ENCODE assay signal across 19 mouse cellular contexts in genomic region chr9:121959966-121960635, GRCm38 (mm10). TPM values are rescaled to one million over a fixed set of nuclear protein-coding genes. Genes with fewer than 3 reads are reported as not detected.
DNase-seq lines count a peak whose midpoint lies in the region; ATAC-seq and TF ChIP-seq lines count a peak whose summit lies in the region.
"Had no signal": no experiment of that assay in that cellular context is flagged by ENCODE, and none has a peak within 500 bp of the region (broad histone marks: within the 10 kb centered on the region; RNA-seq: fewer than 3 reads in every experiment).

No protein-coding gene starts in this region.

- H3K27ac ChIP-seq in hindbrain, embryonic 13.5 days = no peak overlapping the region
- H3K27ac ChIP-seq in hindbrain, embryonic 12.5 days = no peak overlapping the region
- H3K27ac ChIP-seq in brown adipose tissue, adult 24 weeks (replicated peaks; ENCODE audit: low read depth, low read length) = peak overlapping the region; percentile 23
- H3K27ac ChIP-seq in limb, embryonic 15.5 days = peak overlapping the region; percentile 67
- no peak overlapping the region for H3K27ac ChIP-seq in thymus, adult 2 months (ENCODE audit: control insufficient read depth, insufficient read depth, low read length)
- H3K27ac ChIP-seq: kidney, postnatal 0 days; liver, embryonic 12.5 days; neural tube, embryonic 15.5 days; stomach, postnatal 0 days had no signal

- TF ChIP-seq CTCF in thymus, adult 2 months (IDR thresholded peaks at IDR 0.05; ENCODE audit: borderline replicate concordance, control insufficient read depth, extremely low read depth, insufficient read depth, low read length, poor library complexity) = no peak

- no peak overlapping the region for H3K4me3 ChIP-seq in hindbrain, embryonic 13.5 days
- no peak overlapping the region for H3K4me3 ChIP-seq in hindbrain, embryonic 12.5 days
- H3K4me3 ChIP-seq in brown adipose tissue, adult 24 weeks (ENCODE audit: insufficient read depth, low read depth, low read length) = no peak overlapping the region
- no peak overlapping the region for H3K4me3 ChIP-seq in limb, embryonic 15.5 days
- no peak overlapping the region for H3K4me3 ChIP-seq in thymus, adult 2 months (ENCODE audit: control insufficient read depth, insufficient read depth, low read length)
- H3K4me3 ChIP-seq: liver, embryonic 12.5 days; neural tube, embryonic 15.5 days had no signal

- H3K27me3 ChIP-seq in hindbrain, embryonic 13.5 days = no peaks in the 10 kb centered on the region
- H3K27me3 ChIP-seq in hindbrain, embryonic 12.5 days = no peaks in the 10 kb centered on the region
- no peaks in the 10 kb centered on the region for H3K27me3 ChIP-seq in limb, embryonic 15.5 days
- H3K27me3 ChIP-seq in thymus, adult 2 months (ENCODE audit: control insufficient read depth, insufficient read depth, low read length) = no peaks in the 10 kb centered on the region
- H3K27me3 ChIP-seq: liver, embryonic 12.5 days; neural tube, embryonic 15.5 days had no signal

- 53% methylated on average over 7 of the region's 7 CpGs for WGBS in hindbrain, embryonic 13.5 days
- WGBS in hindbrain, embryonic 12.5 days = 39% methylated on average over 7 of the region's 7 CpGs
- 29% methylated on average over 7 of the region's 7 CpGs for WGBS in limb, embryonic 15.5 days
- WGBS in thymus, adult 2 months = 96% methylated on average over 7 of the region's 7 CpGs

- H3K9me3 ChIP-seq in hindbrain, embryonic 13.5 days = no peaks in the 10 kb centered on the region
- H3K9me3 ChIP-seq in hindbrain, embryonic 12.5 days (replicated peaks) = no peaks in the 10 kb centered on the region
- H3K9me3 ChIP-seq in limb, embryonic 15.5 days = no peaks in the 10 kb centered on the region
- H3K9me3 ChIP-seq: liver, embryonic 12.5 days; neural tube, embryonic 15.5 days had no signal

- H3K36me3 ChIP-seq in hindbrain, embryonic 13.5 days = no peaks in the 10 kb centered on the region
- H3K36me3 ChIP-seq in hindbrain, embryonic 12.5 days = no peaks in the 10 kb centered on the region
- 0 out of 2 replicates have a peak, but pooled peaks cover 3% of the 10 kb centered on the region for H3K36me3 ChIP-seq in limb, embryonic 15.5 days
- no peaks in the 10 kb centered on the region for H3K36me3 ChIP-seq in thymus, adult 2 months (ENCODE audit: control insufficient read depth, insufficient read depth, low read length)
- H3K36me3 ChIP-seq: liver, embryonic 12.5 days; neural tube, embryonic 15.5 days had no signal

- TF ChIP-seq POLR2A in thymus, adult 2 months (IDR thresholded peaks at IDR 0.05; ENCODE audit: control insufficient read depth, extremely low read depth, insufficient read depth, low read length, poor library complexity) = no peak

- H3K4me2 ChIP-seq in hindbrain, embryonic 13.5 days = no peak overlapping the region
- H3K4me2 ChIP-seq in hindbrain, embryonic 12.5 days (replicated peaks) = no peak overlapping the region
- H3K4me2 ChIP-seq in limb, embryonic 15.5 days = no peak overlapping the region
- H3K4me2 ChIP-seq: liver, embryonic 12.5 days; neural tube, embryonic 15.5 days had no signal

- 0 out of 2 replicates have a peak, but pooled peaks cover 3% of the 10 kb centered on the region for H3K4me1 ChIP-seq in hindbrain, embryonic 13.5 days (replicated peaks)
- peaks cover 12% of the 10 kb centered on the region for H3K4me1 ChIP-seq in hindbrain, embryonic 12.5 days
- no peaks in the 10 kb centered on the region for H3K4me1 ChIP-seq in brown adipose tissue, adult 24 weeks (ENCODE audit: control insufficient read depth, insufficient read depth, insufficient read length, low read length)
- peaks cover 15% of the 10 kb centered on the region for H3K4me1 ChIP-seq in limb, embryonic 15.5 days
- no peaks in the 10 kb centered on the region for H3K4me1 ChIP-seq in thymus, adult 2 months (replicated peaks; ENCODE audit: control insufficient read depth, insufficient read depth, low read length)
- H3K4me1 ChIP-seq: liver, embryonic 12.5 days had no signal

- peak; percentile 46 for DNase-seq in adrenal gland, postnatal 14 days
- DNase-seq in adrenal gland, postnatal 10 days = no peak
- no peak for DNase-seq in ovary, postnatal 36 days (ENCODE audit: low spot score)
- no peak for DNase-seq in thymus, adult 2 months
- DNase-seq: gastrocnemius, postnatal 36 days; right cerebral cortex, postnatal 4 days had no signal

- ATAC-seq in hindbrain, embryonic 13.5 days (ENCODE audit: low FRiP score) = no peak
- no peak for ATAC-seq in hindbrain, embryonic 12.5 days (ENCODE audit: low FRiP score)
- ATAC-seq in limb, embryonic 15.5 days (ENCODE audit: insufficient number of reproducible peaks, low FRiP score, low TSS enrichment, low read depth) = no peak
- ATAC-seq: forebrain, embryonic 16.5 days; liver, embryonic 12.5 days had no signal

- peak overlapping the region; percentile 49; the same call in 1 of the 2 replicates for H3K9ac ChIP-seq in hindbrain, embryonic 13.5 days
- H3K9ac ChIP-seq in hindbrain, embryonic 12.5 days = no peak overlapping the region
- no peak overlapping the region for H3K9ac ChIP-seq in limb, embryonic 15.5 days
- H3K9ac ChIP-seq: liver, embryonic 12.5 days; neural tube, embryonic 15.5 days had no signal

RNA-seq across cellular contexts. Expression of gene Fam198a, which starts 9.3 kb away (rescaled TPM):
- total RNA-seq in adrenal gland, postnatal 14 days (2021) = 2.1 and 2.5 TPM in 2 replicates
- 1 to 10 TPM; 3.9 to 5.6 TPM for total RNA-seq in adrenal gland, postnatal 10 days (2021)
- polyA plus RNA-seq in hindbrain, embryonic 13.5 days (2015; fragmentation: Nextera tagmentation; extraction: Ambion mirVana) = 2.1 and 2.5 TPM in 2 replicates
- polyA plus RNA-seq in hindbrain, embryonic 12.5 days (2016; fragmentation: Nextera tagmentation; extraction: Ambion mirVana) = 1.8 and 2.6 TPM in 2 replicates
- polyA plus RNA-seq in brown adipose tissue, adult 24 weeks (2012; ENCODE audit: insufficient read depth, insufficient read length, missing spikeins) = 0.28 TPM in 1 of 2 replicates, not detected in the other
- 7.6 and 10.0 TPM in 2 replicates for polyA plus RNA-seq in limb, embryonic 15.5 days (2015; fragmentation: Nextera tagmentation; extraction: Ambion mirVana)
- 0.64 and 0.69 TPM in 2 replicates for polyA plus RNA-seq in thymus, adult 2 months (2012; rRNA removed)
- total RNA-seq: common myeloid progenitor, adult 5-6 weeks had no signal

RNA-seq across cellular contexts. Expression of gene Pomgnt2, which starts 36.8 kb away (rescaled TPM):
- 12.6 and 15.7 TPM in 2 replicates for total RNA-seq in adrenal gland, postnatal 14 days (2021)
- total RNA-seq in adrenal gland, postnatal 10 days (2021) = 10 to 100 TPM; 13.0 to 16.6 TPM
- polyA plus RNA-seq in hindbrain, embryonic 13.5 days (2015; fragmentation: Nextera tagmentation; extraction: Ambion mirVana) = 23.4 and 25.2 TPM in 2 replicates
- polyA plus RNA-seq in hindbrain, embryonic 12.5 days (2016; fragmentation: Nextera tagmentation; extraction: Ambion mirVana) = 14.7 and 17.3 TPM in 2 replicates
- 4.0 and 6.3 TPM in 2 replicates for polyA plus RNA-seq in brown adipose tissue, adult 24 weeks (2012; ENCODE audit: insufficient read depth, insufficient read length, missing spikeins)
- polyA plus RNA-seq in limb, embryonic 15.5 days (2015; fragmentation: Nextera tagmentation; extraction: Ambion mirVana) = 20.5 and 20.7 TPM in 2 replicates
- 15.2 and 19.3 TPM in 2 replicates for polyA plus RNA-seq in thymus, adult 2 months (2012; rRNA removed)

RNA-seq across cellular contexts. Expression of gene Cyp8b1, which starts 44.0 kb away (rescaled TPM):
- total RNA-seq in adrenal gland, postnatal 14 days (2021) = 1.6 and 10.7 TPM in 2 replicates
- 10 to 100 TPM; 16.2 to 27.8 TPM for total RNA-seq in adrenal gland, postnatal 10 days (2021)
- polyA plus RNA-seq in hindbrain, embryonic 13.5 days (2015; fragmentation: Nextera tagmentation; extraction: Ambion mirVana) = not detected in 2 replicates
- polyA plus RNA-seq in hindbrain, embryonic 12.5 days (2016; fragmentation: Nextera tagmentation; extraction: Ambion mirVana) = not detected in 2 replicates
- polyA plus RNA-seq in brown adipose tissue, adult 24 weeks (2012; ENCODE audit: insufficient read depth, insufficient read length, missing spikeins) = not detected in 2 replicates
- polyA plus RNA-seq in limb, embryonic 15.5 days (2015; fragmentation: Nextera tagmentation; extraction: Ambion mirVana) = not detected in 2 replicates
- 0.74 and 1.6 TPM in 2 replicates for polyA plus RNA-seq in thymus, adult 2 months (2012; rRNA removed)
- total RNA-seq: common myeloid progenitor, adult 5-6 weeks; ES-E14; gastrocnemius, postnatal 36 days; layer of hippocampus, postnatal 10 days; midbrain, postnatal 0 days had no signal
- polyA plus RNA-seq: forebrain, embryonic 16.5 days; kidney, postnatal 0 days; midbrain, postnatal 0 days; neural tube, embryonic 15.5 days had no signal

Comparison
In these comparisons a context has a peak if more than half of its experiments do, and no peak if none do; other contexts are left out.
1. H3K27ac ChIP-seq: peak in brown adipose tissue, adult 24 weeks (single experiment) and limb, embryonic 15.5 days (single experiment); none in hindbrain, embryonic 13.5 days (single experiment), hindbrain, embryonic 12.5 days (single experiment) and thymus, adult 2 months (single experiment).